Mouse (Mus musculus) frontal cortex, postnatal 36 days (tissue): ENCODE results near the gene Calcrl.

Source experiments
- DNase-seq, 2 experiments: peaks; one replicate each; pipeline ENCODE4 v3.0.0; 2022; ENCODE audit warnings: low spot score in 2 of 2

Calcrl gene

DNA sequence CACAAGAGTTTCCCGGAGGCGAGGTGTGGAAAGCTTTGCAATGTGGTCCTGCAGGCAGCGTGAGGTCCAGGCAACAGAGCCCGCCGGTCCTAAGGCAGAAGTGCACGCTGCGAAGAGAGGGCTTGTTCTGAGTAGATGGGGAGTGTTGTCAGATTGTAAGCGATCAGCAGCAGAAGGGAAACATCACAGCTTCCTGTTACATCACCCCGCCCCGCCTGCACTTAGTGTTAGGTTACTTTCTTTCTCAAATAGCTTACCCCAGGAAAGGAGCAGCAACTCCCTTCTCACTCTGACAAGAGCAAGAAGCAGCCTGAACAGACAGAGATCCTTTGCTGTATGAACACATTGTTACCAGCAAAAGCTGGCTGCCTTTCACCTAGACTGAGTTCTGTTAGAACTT lies at the start of gene Calcrl:
Calcrl (minus strand) TSS at position 274 of the 400 bp plus-strand sequence.
- peak; percentile 29 to 43 for DNase-seq

DNA sequence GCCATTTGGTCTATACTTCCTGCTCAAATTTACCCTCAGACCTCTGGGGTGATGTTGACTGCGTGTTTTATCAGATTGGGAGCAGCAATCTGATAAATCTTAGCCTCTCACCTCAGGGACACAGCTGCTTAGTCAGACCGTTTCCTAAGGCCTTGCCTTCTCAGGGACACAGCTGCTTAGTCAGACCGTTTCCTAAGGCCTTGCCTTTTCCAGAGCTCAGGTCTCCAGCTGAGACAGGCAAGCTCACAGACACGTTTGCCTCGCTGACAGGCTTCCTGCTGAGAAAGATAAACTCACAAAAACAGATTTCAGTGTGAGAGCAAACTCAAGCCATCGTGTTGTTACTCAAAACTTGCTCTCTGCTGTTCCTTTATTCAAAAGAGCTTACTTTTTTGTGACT lies 49.4 kb upstream of the Calcrl start:
- DNase-seq: no peak

DNA sequence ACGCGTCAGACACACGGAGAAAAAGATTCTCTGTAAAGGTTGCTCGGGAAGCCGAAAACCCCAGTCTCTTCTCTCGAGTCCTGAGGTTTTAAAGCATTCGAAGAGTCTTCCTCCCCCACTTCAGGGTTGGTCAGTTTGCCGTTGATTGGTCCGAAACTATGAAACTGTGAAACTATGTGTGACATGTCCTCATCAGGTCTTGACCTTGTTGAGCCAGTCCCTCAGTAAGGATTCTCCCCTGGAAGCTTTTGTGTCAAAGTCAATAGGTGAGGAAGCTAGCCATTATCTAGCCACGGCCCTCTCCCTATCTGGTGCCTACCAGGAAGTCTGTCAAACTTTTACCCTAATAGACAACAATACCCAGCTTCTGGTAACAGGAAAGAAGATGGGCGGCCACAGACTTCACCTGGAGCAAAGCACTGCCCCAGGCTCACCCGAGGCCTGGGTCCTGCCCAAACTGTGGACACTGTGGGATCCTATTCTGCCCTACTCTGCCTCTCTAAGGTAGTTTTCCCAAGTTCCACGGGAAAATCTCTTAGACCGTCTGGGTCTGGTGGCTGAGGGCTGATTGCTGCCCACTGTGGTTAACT lies 48.8 kb upstream of the Calcrl start:
- DNase-seq: no peak

DNA sequence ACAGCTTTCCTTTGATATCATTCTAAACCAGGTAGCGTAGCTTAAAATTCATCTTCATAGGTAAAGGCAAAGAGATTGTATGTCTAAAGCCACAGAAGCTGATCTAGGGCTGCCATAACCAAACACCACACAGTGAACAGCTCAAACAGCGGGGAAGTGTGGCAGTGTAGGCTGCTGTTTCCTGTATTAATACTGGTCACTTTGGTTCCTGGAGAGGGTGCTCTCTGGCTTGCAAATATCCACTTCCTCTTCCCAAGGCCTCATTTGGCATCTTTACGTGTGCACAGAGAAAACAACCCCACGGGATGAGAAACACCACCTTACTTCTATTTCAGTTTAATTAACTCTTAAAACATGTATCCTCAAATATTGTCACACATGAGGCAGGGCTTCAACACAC lies 42.2 kb upstream of the Calcrl start:
- no peak for DNase-seq

DNA sequence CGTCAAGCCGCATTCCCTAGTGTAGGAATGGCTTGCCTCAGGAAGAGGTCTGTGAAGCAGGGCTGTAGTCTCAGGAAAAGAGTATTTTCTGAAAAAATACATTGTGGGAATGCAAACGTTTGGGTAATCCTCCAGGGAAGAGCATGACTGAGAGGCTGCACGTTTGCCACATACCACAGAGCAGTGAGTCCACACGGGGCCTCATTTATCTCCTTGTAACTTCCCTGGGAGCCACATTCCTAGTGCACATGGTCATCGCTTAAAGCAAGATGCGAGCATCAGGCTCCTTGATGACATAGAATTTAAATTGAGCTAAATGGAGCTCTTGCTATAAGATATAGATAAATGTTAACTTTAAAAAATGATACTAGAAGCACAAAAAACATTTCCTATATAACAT lies 39.7 kb upstream of the Calcrl start:
- DNase-seq: no peak

DNA sequence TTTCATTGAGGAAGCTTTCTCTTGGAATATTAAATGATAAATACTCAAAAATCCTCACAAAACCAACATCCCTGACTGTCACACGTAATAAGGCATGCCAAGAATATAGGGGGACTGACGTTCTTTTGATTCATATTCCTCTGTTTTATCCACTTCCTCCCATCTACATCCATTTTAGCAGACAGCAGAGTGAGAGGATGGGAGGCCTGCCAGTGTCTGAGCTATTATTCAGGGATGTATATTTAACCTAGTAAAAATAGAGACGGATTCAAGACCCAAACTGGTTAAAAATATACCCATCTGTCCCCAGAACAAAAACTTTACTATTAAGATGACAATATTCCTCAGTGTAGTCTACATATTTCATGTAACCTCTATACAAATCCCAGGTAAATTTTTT lies 37.2 kb upstream of the Calcrl start:
- peak in 1 of 2 experiments; percentile 38 for DNase-seq

DNA sequence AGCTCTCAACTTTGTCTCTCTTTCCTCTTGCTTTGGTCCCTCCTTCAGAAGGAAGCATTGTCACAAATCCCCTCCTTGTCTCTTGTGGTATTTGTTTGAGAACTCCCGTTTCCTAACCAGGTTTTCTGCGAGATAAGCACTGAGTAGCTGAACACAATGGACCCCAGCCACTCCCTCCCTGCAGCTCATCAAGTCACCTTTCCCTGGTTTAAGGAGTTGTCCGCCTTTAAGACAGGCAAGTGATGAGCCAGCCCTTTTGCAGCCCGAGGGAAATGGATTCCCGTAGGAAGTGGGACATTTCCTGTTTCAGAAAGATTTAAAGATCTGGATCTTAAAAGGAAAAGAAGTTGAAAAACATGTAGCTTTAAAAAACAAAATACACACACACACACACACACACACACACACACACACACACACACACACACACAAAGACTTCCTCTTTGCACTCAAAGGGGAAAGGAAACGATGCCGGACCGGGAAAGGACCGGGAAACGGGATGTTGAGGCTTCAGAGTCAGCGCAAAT lies 34.5 kb upstream of the Calcrl start:
- DNase-seq: no peak

DNA sequence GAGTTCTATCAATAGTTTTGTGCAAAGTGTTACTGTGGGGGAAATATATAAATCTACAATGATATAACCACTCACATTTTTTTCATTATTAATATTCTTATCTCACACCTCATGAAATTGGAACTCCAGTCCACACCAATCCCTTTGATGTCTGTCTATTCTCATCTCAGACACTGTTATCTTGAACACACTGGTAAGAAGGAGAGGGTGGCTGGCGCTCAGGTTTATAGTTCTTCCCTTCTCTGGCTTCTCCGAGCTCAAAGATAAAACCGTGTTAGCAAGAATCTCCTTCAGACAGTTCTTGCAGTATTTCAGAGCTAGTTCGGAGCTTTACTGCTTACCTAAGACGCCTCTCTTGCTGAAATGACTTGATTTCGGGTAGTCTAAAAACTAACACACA lies 32.0 kb upstream of the Calcrl start:
- DNase-seq: no peak

DNA sequence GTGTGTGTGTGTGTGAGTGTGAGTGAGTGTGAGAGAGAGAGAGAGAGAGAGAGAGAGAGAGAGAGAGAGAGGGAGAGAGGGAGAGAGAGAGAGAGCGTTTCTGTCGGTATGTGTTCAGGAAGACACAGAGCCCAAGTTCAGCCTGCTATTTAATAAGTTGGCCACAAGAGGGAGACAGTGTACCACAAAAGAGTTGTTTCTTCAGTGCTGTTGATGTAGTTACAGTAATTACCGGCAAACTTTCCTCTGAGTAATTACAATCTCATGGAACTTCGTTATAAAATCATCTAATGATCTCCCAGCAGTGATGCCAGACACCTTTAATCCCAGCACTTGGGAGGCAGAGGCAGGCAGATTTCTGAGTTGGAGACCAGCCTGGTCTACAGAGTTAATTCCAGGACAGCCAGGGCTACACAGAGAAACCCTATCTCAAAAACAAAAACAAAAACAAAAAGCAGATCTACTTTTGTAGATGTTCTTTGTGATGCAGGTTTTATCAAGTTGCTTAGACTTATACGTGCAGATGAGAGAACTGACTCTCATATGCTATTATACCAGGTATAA lies 30.1 kb upstream of the Calcrl start:
- DNase-seq: peak in 1 of 2 experiments; percentile 79

DNA sequence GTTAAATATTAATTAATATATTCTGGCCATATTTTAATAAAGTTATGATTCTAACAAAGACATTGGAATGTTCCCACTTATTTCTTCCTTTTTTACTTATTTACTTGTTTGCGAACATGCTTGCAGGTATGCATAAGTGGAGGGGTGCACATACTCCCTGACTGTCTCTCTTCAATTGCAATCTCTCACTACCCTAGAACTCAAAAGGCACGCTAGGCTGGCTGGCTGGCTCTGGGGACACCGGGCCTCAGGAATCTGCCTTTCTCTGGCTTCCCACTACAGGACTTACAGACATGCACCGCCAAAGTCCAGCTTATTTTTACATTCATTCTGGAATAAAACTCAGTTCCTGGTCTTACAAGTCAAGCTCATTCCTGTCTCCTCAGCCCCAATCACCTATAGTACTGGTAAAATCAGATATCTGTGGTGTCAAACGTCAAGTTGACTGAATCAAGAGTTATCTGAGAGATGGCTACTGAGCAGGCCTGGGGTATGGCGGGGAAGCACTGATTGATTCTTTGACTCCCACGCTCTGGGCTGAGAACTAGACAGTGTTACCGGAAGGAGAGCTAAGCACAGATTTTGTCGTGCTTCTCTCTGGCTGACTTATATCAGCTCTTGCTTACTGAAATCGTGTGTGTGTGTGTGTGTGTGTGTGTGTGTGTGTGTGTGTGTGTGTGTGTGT lies 29.5 kb upstream of the Calcrl start:
- peak in 1 of 2 experiments; percentile 13 for DNase-seq

DNA sequence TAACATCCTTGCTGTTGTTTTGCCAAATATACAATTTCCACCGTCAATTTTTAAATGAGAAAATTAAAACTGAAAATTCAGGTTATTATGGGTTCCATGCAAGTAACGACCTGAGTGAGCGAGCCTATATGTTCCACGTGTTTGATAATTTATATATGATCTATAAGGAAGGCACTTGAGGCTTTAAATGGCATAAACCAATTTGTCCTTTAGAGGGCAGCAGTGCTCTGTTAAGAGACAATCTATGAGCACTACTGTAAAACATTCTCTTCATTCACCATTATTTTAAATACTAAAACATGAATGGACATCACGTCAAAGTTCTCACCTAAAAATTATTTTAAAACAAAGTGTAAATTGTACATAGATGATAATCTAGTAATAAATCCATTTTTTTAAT lies 28.8 kb upstream of the Calcrl start:
- DNase-seq: peak in 1 of 2 experiments; percentile 59

DNA sequence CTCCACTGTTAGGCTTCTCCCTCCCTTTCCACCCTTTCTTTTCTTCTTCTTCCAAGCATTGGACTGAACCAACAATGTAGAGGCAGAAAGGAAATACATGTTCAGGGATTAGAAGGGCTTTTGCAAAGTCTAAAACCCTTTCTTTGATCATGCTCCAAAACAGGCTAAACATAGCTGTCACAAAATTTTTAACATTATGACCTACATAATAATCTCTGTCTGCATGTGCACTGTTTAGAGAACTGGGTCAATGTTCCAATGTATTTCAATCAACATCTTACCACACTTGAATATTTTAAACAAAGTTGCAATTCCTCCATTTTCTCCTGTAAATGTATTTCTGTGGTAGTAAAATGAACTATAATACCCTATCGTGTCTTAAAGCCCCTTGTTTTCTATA lies 20.3 kb upstream of the Calcrl start:
- no peak for DNase-seq

DNA sequence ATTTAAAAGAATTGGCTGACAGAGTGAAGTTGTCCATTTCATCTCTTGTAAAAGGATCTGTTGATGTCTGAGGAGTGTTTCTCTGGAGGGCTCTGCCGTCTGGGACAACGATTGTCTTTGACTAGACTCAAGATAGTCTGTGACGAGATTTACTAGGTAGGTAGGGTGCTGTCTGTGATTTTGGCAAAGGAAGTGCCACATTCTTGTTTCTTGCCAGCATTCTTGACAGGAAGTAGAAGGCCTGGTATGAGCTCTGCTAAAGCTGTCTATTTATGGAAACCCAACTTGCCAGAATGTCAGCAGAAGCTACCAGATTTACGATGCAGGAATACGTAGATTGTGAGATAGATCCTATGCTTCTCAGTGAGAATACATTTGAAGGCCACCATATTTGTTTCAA lies 16.7 kb upstream of the Calcrl start:
- no peak for DNase-seq

DNA sequence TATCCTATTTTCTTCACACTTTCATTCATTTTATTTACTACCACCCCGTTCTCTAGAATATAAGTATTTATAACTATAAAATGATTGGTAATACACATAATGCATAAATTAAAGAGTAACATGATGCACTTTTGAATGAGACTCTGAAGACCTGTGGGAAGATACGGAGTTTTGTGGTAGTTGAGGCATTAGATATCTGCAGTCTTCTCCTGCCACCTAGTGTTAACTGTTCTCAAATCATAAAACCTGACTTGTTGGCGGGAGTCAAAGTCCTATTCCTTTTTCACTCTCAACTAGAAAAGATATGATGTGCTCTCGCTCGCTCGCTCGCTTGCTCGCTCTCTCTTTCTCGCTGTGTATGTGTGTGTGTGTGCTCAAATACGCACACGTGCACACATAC lies 4.5 kb upstream of the Calcrl start:
- peak in 1 of 2 experiments; percentile 62 for DNase-seq

DNA sequence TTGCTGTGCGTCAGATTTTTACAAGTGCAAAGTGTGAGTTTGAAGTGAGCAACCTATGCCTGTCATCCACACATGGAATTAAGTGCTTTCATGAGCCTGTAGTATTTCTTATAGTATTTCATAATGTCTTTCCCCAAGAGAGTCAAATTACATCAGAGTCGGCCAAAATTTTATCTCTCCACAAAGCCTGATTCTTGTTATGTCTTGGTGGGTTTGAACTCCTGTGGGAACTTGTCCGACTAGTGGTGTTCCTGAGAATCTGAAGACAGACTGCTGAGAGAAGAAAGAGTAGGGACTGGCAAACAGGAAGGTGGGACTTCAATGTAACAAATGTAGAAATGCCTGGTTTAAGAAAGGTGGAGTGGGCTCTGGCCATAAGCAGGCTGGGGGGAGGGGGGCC lies 3.6 kb upstream of the Calcrl start:
- no peak for DNase-seq

DNA sequence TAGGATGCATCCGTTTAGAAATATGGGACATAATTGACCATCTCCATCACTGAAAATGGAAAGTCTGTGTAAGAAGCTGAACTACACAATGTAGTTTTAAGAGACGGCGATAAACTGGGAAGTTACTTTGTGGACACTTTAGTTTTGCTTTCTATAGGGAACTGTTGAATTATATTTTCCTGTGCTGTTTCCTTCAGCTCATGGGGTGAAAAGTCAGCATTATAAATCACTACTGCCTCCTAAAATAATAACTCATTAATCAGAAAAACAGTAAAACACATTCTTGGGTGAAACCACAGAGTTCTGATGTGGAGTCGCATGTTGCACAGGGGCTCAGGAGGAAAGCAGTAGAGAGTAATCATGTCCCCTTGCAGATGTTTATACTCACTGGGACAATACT lies 1.3 kb upstream of the Calcrl start:
- DNase-seq: no peak

DNA sequence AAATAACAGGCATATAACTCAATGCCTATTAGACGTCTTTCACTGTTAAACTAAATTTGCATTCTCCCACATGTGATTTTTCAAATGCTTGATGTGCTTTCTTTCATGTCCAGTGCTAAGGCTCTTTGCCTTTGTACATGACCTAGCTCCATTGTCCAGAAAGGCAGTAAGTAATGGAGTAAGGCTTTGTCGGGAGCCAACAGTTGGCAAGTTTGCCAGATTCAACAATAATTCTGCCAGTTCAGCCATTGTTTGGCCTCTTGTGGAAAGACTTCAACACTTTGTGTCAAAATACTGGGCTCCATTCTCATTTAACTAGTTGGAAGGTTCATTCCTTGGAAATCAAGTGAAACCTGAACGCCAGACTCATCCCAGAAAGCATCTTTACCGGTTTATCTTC lies 8.7 kb downstream of the Calcrl start:
- DNase-seq: no peak

DNA sequence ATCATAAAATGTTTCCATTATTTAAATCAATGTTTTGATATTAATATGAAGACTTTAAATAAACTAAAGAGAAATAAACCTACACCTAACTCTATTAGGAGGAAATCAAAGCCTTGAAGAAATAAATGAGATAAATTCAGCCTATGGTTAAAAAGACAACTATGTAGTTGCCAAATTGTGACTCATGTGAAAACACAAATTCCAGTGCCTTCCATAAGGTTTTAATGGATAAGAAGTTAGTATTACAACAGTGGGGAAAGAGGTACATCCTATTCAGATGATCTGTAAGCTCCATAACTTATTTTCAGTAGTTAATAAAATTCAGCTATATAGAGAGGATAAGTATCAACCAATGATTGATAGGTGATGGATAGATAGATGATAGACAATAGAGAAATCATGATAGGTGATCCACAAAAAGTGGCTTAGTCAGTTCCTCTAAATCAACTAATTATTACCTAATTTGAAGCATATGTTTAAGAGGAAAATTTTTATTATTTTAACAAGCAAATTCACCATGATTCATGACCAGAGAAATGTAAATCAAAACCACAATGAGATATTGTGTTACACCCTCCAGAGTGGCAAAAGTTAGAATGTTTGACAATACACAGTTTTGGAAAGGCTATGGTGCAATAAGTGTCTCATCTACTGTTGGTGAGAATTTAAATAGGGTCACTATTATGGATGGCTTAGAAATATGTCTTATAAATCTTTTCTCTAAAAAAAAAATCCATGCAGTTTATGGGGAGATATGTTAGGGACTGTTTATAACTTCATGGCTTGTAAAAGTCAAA lies 15.2 kb downstream of the Calcrl start:
- no peak for DNase-seq

DNA sequence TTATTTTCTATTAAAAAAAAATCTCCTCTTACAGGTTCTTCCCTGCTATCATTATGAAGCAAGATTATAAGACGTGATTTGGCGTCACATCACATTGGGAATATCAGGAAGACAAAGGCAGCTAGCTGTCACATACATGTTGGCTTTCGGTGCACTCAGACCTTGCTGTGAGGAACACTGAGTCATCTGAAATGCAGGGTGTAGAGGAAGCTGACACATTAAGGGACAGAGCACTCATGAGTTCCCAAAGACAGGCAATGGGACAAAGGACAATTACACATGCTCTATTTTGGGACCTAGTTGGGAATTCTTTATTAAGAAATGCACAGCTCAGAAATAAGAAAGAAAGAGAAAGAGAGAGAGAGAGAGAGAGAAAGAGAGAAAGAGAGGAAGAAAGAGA lies 20.4 kb downstream of the Calcrl start:
- no peak for DNase-seq

DNA sequence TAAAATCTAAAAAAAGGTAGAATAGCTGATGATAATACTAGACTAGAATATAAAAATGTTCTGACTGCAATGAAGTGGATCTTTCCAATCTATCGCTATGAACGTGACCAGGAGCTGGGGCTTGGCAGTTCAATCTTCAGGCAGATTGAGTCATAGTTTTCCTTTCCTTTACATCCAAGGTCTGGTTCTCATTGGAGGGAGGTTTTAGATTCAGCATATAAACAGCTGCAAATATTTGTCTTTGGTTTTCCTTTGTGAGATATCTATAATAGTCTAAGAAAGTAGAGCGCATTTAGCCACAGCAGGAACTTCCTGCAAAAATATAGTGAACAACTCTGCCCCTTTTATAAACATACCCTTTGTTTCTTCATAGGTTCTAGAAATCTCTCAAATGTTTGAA lies 22.5 kb downstream of the Calcrl start:
- no peak for DNase-seq

DNA sequence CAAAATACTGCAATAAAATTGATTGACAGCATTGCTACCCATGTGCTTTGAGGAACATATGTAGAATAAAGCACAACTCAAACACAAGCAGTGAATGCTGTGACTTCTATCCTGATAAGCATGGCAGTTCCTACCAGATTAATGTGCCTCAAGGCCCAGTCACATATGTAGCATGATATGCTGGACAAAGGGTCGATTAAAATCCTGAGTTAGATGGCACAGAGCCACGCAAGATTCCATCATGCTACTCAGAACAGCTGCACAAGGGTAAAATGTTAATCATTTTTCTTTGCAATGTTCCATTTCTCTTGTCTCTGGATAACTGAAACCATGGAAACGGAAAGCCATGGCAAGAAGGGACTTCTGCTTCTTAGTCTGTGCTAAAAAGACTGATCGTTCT lies 28.7 kb downstream of the Calcrl start:
- DNase-seq: no peak

DNA sequence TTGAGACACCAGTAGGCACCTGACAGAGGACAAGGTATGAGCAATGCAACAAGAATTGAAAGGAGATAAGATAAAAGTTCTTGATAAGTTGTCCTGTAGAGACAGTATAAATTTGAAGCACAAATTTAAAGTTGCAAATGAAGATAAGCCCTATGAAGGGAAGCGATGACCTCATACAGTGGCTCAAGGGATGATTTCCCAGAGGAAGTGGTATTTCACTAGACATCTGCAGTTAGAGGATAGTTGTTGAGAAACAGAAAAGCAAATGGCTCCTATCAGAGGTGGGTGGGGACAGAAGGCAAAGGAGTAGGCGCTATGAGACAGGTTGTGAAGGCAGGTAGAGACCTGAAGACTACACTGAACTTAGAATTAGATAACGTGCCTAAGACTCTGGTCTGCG lies 32.0 kb downstream of the Calcrl start:
- DNase-seq: no peak
